Mouse (Mus musculus) hindbrain, embryonic 16.5 days (tissue): Measurements from ENCODE around the gene Tubgcp3. TPM values are rescaled to one million over a fixed set of nuclear protein-coding genes. Genes with fewer than 3 reads are reported as not detected.
A peak's percentile ranks its signal among the peaks of the same experiment; 100 is the strongest.

ENCODE experiments used
- ATAC-seq: fragments of 200-750 bp; cut with Nextera tagmentation; 2 replicates; pipeline ENCODE4 v1.8.0; 2017; ENCODE audit warnings: moderate TSS enrichment, moderate library complexity
- H3K27ac ChIP-seq: fragments of 300-500 bp; sonication (generic); 2 replicates; pipeline ENCODE4 v1.5.1; 2014; ENCODE audit warnings: low read depth, mild to moderate bottlenecking, control low read depth, low read length, moderate library complexity
- H3K27me3 ChIP-seq: fragments of 300-500 bp; sonication (generic); replicated peaks from 2 replicates; pipeline ENCODE4 v1.6.1; 2014; ENCODE audit warnings: low read length; ENCODE audit not compliant: control insufficient read depth, insufficient read depth
- H3K36me3 ChIP-seq: fragments of 300-500 bp; sonication (generic); 2 replicates; pipeline ENCODE4 v1.6.1; 2014; ENCODE audit warnings: mild to moderate bottlenecking, low read length, moderate library complexity, mixed read lengths; ENCODE audit not compliant: control insufficient read depth, insufficient read depth
- H3K4me1 ChIP-seq: fragments of 300-500 bp; sonication (generic); 2 replicates; pipeline ENCODE4 v1.6.1; 2014; ENCODE audit warnings: low read depth, low read length; ENCODE audit not compliant: control insufficient read depth, insufficient read depth
- H3K4me2 ChIP-seq: fragments of 300-500 bp; sonication (generic); 2 replicates; pipeline ENCODE4 v1.6.1; 2014; ENCODE audit warnings: mild to moderate bottlenecking, low read length, control low read depth, moderate library complexity
- H3K4me3 ChIP-seq: fragments of 300-500 bp; sonication (generic); 2 replicates; pipeline ENCODE4 v1.5.1; 2014; ENCODE audit warnings: mild to moderate bottlenecking, low read length, control low read depth, moderate library complexity
- H3K9ac ChIP-seq: fragments of 300-500 bp; sonication (generic); 2 replicates; pipeline ENCODE4 v1.6.1; 2014; ENCODE audit warnings: low read depth, mild to moderate bottlenecking, control low read depth, low read length, moderate library complexity
- H3K9me3 ChIP-seq: fragments of 300-500 bp; sonication (generic); 2 replicates; pipeline ENCODE4 v1.6.1; 2014; ENCODE audit warnings: mild to moderate bottlenecking, low read length, moderate library complexity; ENCODE audit not compliant: control insufficient read depth
- WGBS: fragments of 180-500 bp; shearing (Covaris S2); extraction: QIAGEN DNeasy Blood & Tissue Kit; methylation state at CpG from one replicate; pipeline ENCODE4 v1.1.7; 2014; 5-methylcytosine and 5-hydroxymethylcytosine counted together
- polyA plus RNA-seq: library from polyadenylated mRNA; unstranded; fragments of >200 nt; fragmentation: Nextera tagmentation; extraction: Ambion mirVana; gene quantifications from 2 replicates; pipeline ENCODE4 v1.2.1, GENCODE M21; 2015

Tubgcp3 gene
- polyA plus RNA-seq, 1 experiment from 2014 or later = 37.2 TPM

GRCm38 (mm10) chr8:12648951-12649350 is 23.1 kb downstream of the Tubgcp3 start:
- WGBS = 91% methylated on average over 4 of the region's 4 CpGs
- Histone ChIP-seq H3K9me3 (no peaks in the 10 kb centered on the region), H3K4me1 (no peaks in the 10 kb centered on the region), H3K4me2 (no peak overlapping the region), H3K9ac (no peak overlapping the region), H3K36me3 (peaks cover 25% of the 10 kb centered on the region), H3K4me3 (no peak overlapping the region), H3K27me3 (no peaks in the 10 kb centered on the region), H3K27ac (no peak overlapping the region)
- no peak for ATAC-seq

DNA sequence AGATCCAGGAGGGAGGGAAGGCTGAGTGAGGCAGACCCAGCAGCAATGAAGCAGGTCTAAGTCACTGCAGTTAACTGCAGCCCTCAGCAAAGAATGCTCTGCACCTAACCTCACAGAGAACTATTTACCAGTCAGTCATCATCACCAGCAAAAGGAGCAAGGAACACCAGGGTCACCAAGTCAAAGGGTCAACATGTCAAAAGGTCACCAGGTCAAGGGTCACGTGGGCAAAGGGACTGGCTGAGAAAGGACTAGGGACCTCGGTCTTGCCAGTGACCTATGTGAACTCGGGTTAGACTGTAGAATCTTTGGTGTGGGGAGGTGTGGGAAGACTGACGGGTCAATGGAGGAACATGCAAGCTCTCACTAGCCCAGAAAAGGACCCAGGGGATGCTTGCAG is 25.5 kb downstream of the Tubgcp3 start:
- Histone ChIP-seq H3K36me3 (peaks cover 19% of the 10 kb centered on the region), H3K27ac (no peak overlapping the region), H3K4me1 (no peaks in the 10 kb centered on the region), H3K9ac (no peak overlapping the region), H3K27me3 (no peaks in the 10 kb centered on the region), H3K4me2 (no peak overlapping the region), H3K4me3 (no peak overlapping the region), H3K9me3 (no peaks in the 10 kb centered on the region)
- 52% methylated on average over 4 of the region's 4 CpGs for WGBS
- ATAC-seq = no peak

DNA sequence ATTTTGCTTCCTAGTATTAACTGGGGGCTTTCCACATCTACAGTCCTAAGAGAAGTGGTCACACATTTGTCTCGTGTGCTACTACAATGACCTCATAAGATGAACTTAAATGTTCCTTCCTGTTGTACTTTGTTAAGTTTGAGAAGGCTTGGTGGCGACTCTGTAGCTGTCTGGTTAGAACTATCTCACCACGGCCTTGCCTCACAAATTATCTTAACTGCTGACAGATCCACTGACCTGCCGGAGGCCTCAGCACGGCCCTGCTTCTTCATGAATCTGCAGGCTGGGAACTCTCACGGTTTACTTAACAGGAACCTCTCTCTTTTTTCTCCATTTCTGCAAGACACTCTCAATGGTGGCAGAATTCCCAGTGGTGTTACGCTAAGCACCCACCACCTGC is 27.2 kb downstream of the Tubgcp3 start:
- ATAC-seq = no peak
- Histone ChIP-seq H3K27ac (no peak overlapping the region), H3K27me3 (no peaks in the 10 kb centered on the region), H3K9me3 (no peaks in the 10 kb centered on the region), H3K4me3 (no peak overlapping the region), H3K9ac (no peak overlapping the region), H3K36me3 (peaks cover 27% of the 10 kb centered on the region), H3K4me1 (no peaks in the 10 kb centered on the region), H3K4me2 (no peak overlapping the region)
- 84% methylated on average over 7 of the region's 7 CpGs for WGBS

- no peak overlapping the region for H3K27ac ChIP-seq
- no peaks in the 10 kb centered on the region for H3K4me1 ChIP-seq
- no peak overlapping the region for H3K9ac ChIP-seq
- H3K4me2 ChIP-seq = no peak overlapping the region
- no peak overlapping the region for H3K4me3 ChIP-seq
- 93% methylated on average over 8 of the region's 8 CpGs for WGBS
- H3K36me3 ChIP-seq = peaks cover 28% of the 10 kb centered on the region
- H3K27me3 ChIP-seq = no peaks in the 10 kb centered on the region
- no peaks in the 10 kb centered on the region for H3K9me3 ChIP-seq
- ATAC-seq = no peak
Measured at GRCm38 (mm10) chr8:12644341-12644740, 27.7 kb downstream of the Tubgcp3 start.

DNA sequence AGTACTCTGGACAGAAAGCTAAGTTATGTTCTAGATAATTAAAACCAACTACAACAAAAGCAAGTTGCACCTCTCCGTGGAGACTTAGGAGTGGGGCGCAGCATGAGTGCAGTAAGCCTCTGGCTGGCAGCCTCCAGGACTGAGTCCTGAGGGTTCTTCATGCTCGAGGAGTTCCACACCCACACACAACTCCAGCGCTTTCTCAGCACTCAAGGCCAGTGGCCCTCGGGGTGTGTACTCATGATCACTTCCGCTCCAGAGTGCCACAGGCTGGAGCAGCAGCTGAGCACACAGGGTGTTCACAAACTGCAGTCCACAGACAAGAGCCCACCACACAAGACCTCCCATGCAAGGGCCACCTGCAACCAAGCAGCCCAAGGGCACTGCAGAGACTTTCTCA is 30.5 kb downstream of the Tubgcp3 start:
- no peaks in the 10 kb centered on the region for H3K4me1 ChIP-seq
- no peaks in the 10 kb centered on the region for H3K27me3 ChIP-seq
- no peak overlapping the region for H3K27ac ChIP-seq
- H3K9me3 ChIP-seq = no peaks in the 10 kb centered on the region
- H3K36me3 ChIP-seq = peaks cover 30% of the 10 kb centered on the region
- no peak overlapping the region for H3K4me3 ChIP-seq
- H3K9ac ChIP-seq = no peak overlapping the region
- no peak for ATAC-seq
- no peak overlapping the region for H3K4me2 ChIP-seq
- WGBS = 88% methylated on average over 6 of the region's 6 CpGs

DNA sequence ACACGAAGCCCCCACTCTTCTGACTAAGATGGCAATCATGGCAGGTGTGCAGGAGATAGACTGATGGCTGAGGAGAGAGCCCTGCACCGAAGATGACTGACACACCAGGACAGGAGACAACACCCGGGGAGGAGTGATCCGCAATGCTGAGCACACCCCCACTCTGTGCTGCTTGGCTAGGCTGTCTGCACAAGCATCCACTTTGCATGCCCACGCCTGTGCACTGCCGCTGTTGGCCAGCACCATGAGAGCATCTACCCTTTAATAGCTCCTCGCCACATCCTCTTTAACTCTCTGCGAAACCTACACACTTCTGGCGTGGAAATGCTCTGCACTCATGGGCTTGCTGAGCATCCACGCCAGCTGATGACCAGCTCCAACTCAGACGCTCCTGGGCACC is 33.6 kb downstream of the Tubgcp3 start:
- 96% methylated on average over 11 of the region's 11 CpGs for WGBS
- Histone ChIP-seq H3K4me1 (no peaks in the 10 kb centered on the region), H3K36me3 (peaks cover 33% of the 10 kb centered on the region), H3K27ac (no peak overlapping the region), H3K4me3 (no peak overlapping the region), H3K9ac (no peak overlapping the region), H3K4me2 (no peak overlapping the region), H3K9me3 (no peaks in the 10 kb centered on the region), H3K27me3 (no peaks in the 10 kb centered on the region)
- no peak for ATAC-seq

GRCm38 (mm10) chr8:12635366-12635765 is 36.7 kb downstream of the Tubgcp3 start:
- ATAC-seq = no peak
- 84% methylated on average over 2 of the region's 2 CpGs for WGBS
- peaks cover 36% of the 10 kb centered on the region for H3K36me3 ChIP-seq

GRCm38 (mm10) chr8:12629079-12629478 is 43.0 kb downstream of the Tubgcp3 start:
- H3K9ac ChIP-seq = no peak overlapping the region

More at GRCm38 (mm10) chr8:12635366-12635765, 36.7 kb downstream of the Tubgcp3 start:
- Histone ChIP-seq H3K9me3 (no peaks in the 10 kb centered on the region), H3K9ac (no peak overlapping the region), H3K27me3 (no peaks in the 10 kb centered on the region), H3K4me3 (no peak overlapping the region), H3K27ac (no peak overlapping the region), H3K4me1 (no peaks in the 10 kb centered on the region), H3K4me2 (no peak overlapping the region)

DNA sequence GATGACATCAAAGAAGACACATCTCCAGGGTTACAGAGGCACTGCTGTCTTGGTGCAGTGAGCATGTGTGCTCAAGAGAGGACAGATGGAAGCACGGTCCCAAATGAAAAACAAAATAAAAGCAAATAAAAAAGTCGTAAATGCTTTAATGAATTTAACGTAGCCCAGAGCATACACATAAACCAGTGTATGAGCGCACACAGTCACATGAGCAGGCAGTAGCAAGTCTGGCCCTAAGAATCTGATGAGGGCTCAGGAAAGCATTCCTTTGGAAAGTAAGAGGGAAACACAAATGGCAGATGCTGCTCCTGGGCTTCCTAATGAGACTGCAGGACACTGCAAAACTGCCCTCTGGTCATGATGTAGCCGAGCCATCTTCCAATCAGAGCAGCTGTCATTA is 46.2 kb downstream of the Tubgcp3 start:
- Histone ChIP-seq H3K4me3 (no peak overlapping the region), H3K9me3 (no peaks in the 10 kb centered on the region), H3K27me3 (no peaks in the 10 kb centered on the region), H3K4me1 (peaks cover 7% of the 10 kb centered on the region), H3K27ac (no peak overlapping the region), H3K36me3 (peaks cover 29% of the 10 kb centered on the region), H3K4me2 (no peak overlapping the region), H3K9ac (no peak overlapping the region)
- WGBS = 62% methylated on average over 5 of the region's 5 CpGs
- ATAC-seq = no peak

More at GRCm38 (mm10) chr8:12629079-12629478, 43.0 kb downstream of the Tubgcp3 start:
- H3K4me1 ChIP-seq = peaks cover 7% of the 10 kb centered on the region
- no peak overlapping the region for H3K4me3 ChIP-seq
- peak; percentile 87 for ATAC-seq
- no peak overlapping the region for H3K27ac ChIP-seq
- H3K9me3 ChIP-seq = no peaks in the 10 kb centered on the region
- WGBS = 37% methylated on average over 3 of the region's 3 CpGs
- H3K4me2 ChIP-seq = no peak overlapping the region
- no peaks in the 10 kb centered on the region for H3K27me3 ChIP-seq
- peaks cover 15% of the 10 kb centered on the region for H3K36me3 ChIP-seq
